Mouse (Mus musculus) heart, embryonic 11.5 days (tissue): ENCODE measurements around the gene Tbc1d8b. TPM values are rescaled to one million over a fixed set of nuclear protein-coding genes. Genes with fewer than 3 reads are reported as not detected.

Source experiments
- polyA plus RNA-seq: library from polyadenylated mRNA; unstranded; fragments of >200 nt; fragmentation: Nextera tagmentation; extraction: Ambion mirVana; gene quantifications from 2 replicates; pipeline ENCODE4 v1.2.1, GENCODE M21; 2014

Tbc1d8b gene
- polyA plus RNA-seq, 1 experiment from 2014 or later = 2.0 TPM

Other genes starting within 250 kb of the Tbc1d8b start
- gene D330045A20Rik, start 204.6 kb upstream of the Tbc1d8b start, polyA plus RNA-seq = 1.2 and 1.5 TPM in 2 replicates
- gene Rnf128, start 121.7 kb upstream of the Tbc1d8b start, polyA plus RNA-seq = 27.6 and 29.0 TPM in 2 replicates
- gene Gm15013, start 29.5 kb downstream of the Tbc1d8b start, polyA plus RNA-seq = 0.27 TPM in 1 of 2 replicates, not detected in the other
- not detected in 2 replicates for gene Ripply1, start 97.4 kb downstream of the Tbc1d8b start, polyA plus RNA-seq
- gene Cldn2, start 115.8 kb downstream of the Tbc1d8b start, polyA plus RNA-seq = not detected in 2 replicates
- gene Morc4, start 186.7 kb downstream of the Tbc1d8b start, polyA plus RNA-seq = 10.2 and 10.3 TPM in 2 replicates